Mouse (Mus musculus) cerebellum, adult 2 months (tissue): ENCODE results near the gene Lgals4.

Source experiments
- CTCF ChIP-seq: fragments of 200-500 bp; IDR thresholded peaks from 2 replicates; pipeline ENCODE4 v1.5.1; 2011; ENCODE audit warnings: low read depth, mild to moderate bottlenecking, control low read depth, low read length, moderate library complexity, borderline replicate concordance; ENCODE audit not compliant: insufficient read depth
- POLR2A ChIP-seq: fragments of 200-500 bp; IDR thresholded peaks from 2 replicates; pipeline ENCODE4 v1.6.1; 2011; ENCODE audit warnings: low read length, control low read depth, borderline replicate concordance; ENCODE audit not compliant: insufficient read depth

DNA sequence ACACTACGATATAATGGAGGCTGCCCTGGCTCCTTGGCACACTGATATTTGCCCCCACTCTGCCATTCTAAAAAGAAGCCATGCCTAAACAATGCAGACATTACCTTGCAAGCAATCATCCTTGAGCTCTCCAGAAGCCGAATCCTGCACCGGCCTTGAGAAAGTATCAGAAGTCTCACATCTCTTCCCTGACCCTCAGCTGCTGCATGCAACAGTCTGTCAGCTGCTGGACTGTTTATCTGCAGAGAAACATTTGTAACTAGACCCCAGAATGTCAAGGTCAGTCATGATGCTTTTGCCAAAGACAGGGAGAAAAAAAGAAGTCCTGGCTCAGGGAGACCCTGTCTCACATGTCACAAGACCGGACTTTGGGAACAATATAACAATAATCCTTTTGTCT lies 42.4 kb downstream of the Lgals4 start:
- TF ChIP-seq CTCF (no peak), POLR2A (no peak)
